Mouse (Mus musculus): ENCODE measurements around the gene Zfp580. TPM values are rescaled to one million over a fixed set of nuclear protein-coding genes. Genes with fewer than 3 reads are reported as not detected.

The Zfp580 gene
- total RNA-seq, 2 experiments from 2014 or later = 27.8 to 31.0 TPM

GRCm38 (mm10) chr7:5098769-5099168, 47.4 kb downstream of the Zfp580 start:
- no peak for DNase-seq (ENCODE audit: low spot score in 2 of 2)

GRCm38 (mm10) chr7:5099796-5100195, 48.5 kb downstream of the Zfp580 start:
- no peak for DNase-seq (ENCODE audit: low spot score in 2 of 2)

DNA sequence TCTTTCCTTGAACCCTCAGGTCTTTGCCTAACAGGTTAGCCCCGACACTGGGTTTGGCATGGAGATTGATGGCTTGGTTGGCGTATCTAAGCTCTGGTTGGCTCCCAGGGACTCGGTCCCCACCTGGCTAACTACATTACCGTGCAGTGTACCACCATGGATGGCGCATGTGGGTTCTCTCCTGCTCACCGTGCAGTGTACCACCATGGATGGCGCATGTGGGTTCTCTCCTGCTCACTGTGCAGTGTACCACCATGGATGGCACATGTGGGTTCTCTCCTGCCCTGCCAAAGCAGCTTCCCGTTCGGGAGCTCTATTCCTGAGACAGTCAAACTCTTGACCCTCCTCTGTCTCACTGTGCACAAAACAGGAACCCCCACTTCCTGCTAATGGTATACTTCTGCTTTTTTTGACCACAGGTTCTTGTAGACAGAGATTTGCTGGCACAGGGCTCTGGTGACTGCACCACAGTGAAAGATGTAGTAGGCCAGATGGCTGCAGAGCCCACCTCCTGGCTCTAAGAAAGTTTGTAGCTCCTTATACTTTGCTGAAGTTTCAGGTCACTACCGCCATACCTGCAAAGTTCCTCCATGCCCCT, 49.8 kb downstream of the Zfp580 start:
- DNase-seq (ENCODE audit: low spot score in 2 of 2) = no peak

DNA sequence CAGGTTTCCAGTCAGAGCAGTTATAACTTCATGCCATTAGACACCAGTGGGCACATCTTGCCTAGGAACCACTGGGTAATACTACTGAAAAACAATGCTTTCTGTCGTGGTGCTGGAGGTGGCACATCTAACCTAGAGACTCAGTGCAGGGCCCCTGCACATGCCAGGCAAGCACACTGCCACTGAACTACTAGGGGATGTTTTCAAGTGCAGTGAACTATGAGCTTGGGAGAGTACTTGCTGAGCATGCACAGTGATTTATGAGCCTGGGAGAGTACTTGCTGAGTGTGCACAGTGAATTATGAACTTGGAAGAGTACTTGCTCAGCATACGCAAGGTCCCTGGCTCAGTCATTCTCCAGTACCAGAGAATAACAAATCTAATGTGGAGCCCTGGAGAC, 51.2 kb downstream of the Zfp580 start:
- DNase-seq (ENCODE audit: low spot score in 2 of 2) = no peak

Other genes with a start within 250 kb of the Zfp580 start
- 100 to 1,000 TPM; 101 to 108 TPM for gene Ube2s, start 238.9 kb upstream of the Zfp580 start, total RNA-seq (2021)
- 100 to 1,000 TPM; 102 to 115 TPM for gene Shisa7, start 206.8 kb upstream of the Zfp580 start, total RNA-seq (2021)
- 1 to 10 TPM; 4.5 to 5.9 TPM for gene Isoc2b, start 181.3 kb upstream of the Zfp580 start, total RNA-seq (2021)
- gene Isoc2a, start 174.4 kb upstream of the Zfp580 start, total RNA-seq (2021) = 10 to 100 TPM; 14.2 to 14.8 TPM
- under 1 TPM in 1 of 2 experiments, not detected in 1; 0.46 TPM for gene Gm36210, start 145.0 kb upstream of the Zfp580 start, total RNA-seq (2021)
- 10 to 100 TPM; 14.7 to 15.9 TPM for gene Zfp628, start 136.3 kb upstream of the Zfp580 start, total RNA-seq (2021)
- gene Nat14, start 129.5 kb upstream of the Zfp580 start, total RNA-seq (2021) = 100 to 1,000 TPM; 104 TPM
- 1 to 10 TPM; 2.6 to 3.3 TPM for gene Ssc5d, start 125.8 kb upstream of the Zfp580 start, total RNA-seq (2021)
- under 1 TPM; 0.26 to 0.45 TPM for gene Sbk2, start 87.1 kb upstream of the Zfp580 start, total RNA-seq (2021)
- gene Sbk3, start 80.4 kb upstream of the Zfp580 start, total RNA-seq (2021) = under 1 TPM; 0.58 to 0.91 TPM
- 10 to 100 TPM; 25.1 to 27.8 TPM for gene Zfp579, start 55.4 kb upstream of the Zfp580 start, total RNA-seq (2021)
- gene Zfp524, start 37.1 kb upstream of the Zfp580 start, total RNA-seq (2021) = 1 to 10 TPM; 7.4 to 7.8 TPM
- 10 to 100 TPM; 23.3 to 25.7 TPM for gene Fiz1, start 36.8 kb upstream of the Zfp580 start, total RNA-seq (2021)
- gene Gm44973, start 36.0 kb upstream of the Zfp580 start, total RNA-seq (2021) = not detected
- gene Zfp865, start 31.2 kb upstream of the Zfp580 start, total RNA-seq (2021) = 10 to 100 TPM; 34.9 to 35.5 TPM
- gene Ccdc106, start 31.0 kb upstream of the Zfp580 start, total RNA-seq (2021) = 10 to 100 TPM; 57.3 to 59.7 TPM
- gene 4632433K11Rik, start 17.4 kb upstream of the Zfp580 start, total RNA-seq (2021) = not detected
- gene Zfp784, start 13.1 kb upstream of the Zfp580 start, total RNA-seq (2021) = 1 to 10 TPM; 4.4 to 4.8 TPM
- gene U2af2, start 10.6 kb downstream of the Zfp580 start, total RNA-seq (2021) = 100 to 1,000 TPM; 176 to 181 TPM
- 100 to 1,000 TPM; 482 to 504 TPM for gene Epn1, start 28.7 kb downstream of the Zfp580 start, total RNA-seq (2021)
- not detected for gene Rfpl4, start 65.4 kb downstream of the Zfp580 start, total RNA-seq (2021)
- gene Rasl2-9, start 74.4 kb downstream of the Zfp580 start, total RNA-seq (2021) = under 1 TPM; 0.49 to 0.68 TPM
- not detected for gene Vmn1r55, start 98.1 kb downstream of the Zfp580 start, total RNA-seq (2021)
- not detected for gene Vmn1r56, start 145.2 kb downstream of the Zfp580 start, total RNA-seq (2021)
- not detected for gene Vmn1r57, start 167.0 kb downstream of the Zfp580 start, total RNA-seq (2021)

Data from left cerebral cortex, adult 18-20 months (tissue).